ENCODE assay signal across 8 mouse cellular contexts in the genomic region with DNA sequence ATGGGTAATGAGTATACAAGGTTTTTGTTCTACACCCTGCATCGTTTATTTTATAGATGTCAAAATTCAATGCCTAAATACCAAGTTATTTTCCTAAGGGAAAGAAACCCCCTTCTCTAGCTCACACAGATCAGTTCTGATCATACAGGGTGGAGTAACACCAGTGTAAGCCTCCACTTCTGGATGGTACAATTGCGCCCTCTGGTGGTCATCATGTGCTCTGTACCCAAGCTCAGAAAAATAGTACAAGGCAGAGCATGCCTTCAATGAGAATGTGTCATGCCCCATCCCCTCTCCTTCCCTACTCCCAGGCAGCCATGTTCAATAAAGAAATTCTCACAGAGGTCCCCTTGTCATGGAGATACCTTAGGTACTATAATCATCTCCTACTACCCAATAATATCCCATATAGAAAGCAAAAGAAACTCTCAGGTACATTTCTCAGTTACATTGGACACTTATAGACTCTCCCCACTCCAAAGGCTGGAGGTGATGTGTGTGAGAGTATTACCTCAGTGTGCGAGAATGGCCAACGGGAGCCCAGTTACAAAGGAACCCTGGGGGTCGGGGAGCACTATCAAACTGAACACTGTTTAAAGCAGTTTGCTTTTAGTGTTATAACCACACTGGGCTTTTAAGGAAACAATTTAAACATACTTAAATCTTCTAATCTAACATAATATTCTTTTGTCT. TPM values are rescaled to one million over a fixed set of nuclear protein-coding genes. Genes with fewer than 3 reads are reported as not detected.
DNase-seq lines count a peak whose midpoint lies in the region; ATAC-seq and TF ChIP-seq lines count a peak whose summit lies in the region.

No protein-coding gene starts in this region.

- peak; percentile 86 for ATAC-seq in cerebellum, adult (ENCODE audit: insufficient number of reproducible peaks, low FRiP score, low TSS enrichment)
- peak; percentile 99 for ATAC-seq in forebrain, embryonic 13.5 days
- peak; percentile 70 for ATAC-seq in liver, embryonic 14.5 days (ENCODE audit: insufficient read depth)
- ATAC-seq in neural tube, embryonic 13.5 days (ENCODE audit: low read depth), result peak; percentile 93

- 0 out of 2 replicates have a peak, but pooled peaks cover 3% of the 10 kb centered on the region for H3K27me3 ChIP-seq in forebrain, embryonic 13.5 days
- H3K27me3 ChIP-seq in liver, embryonic 14.5 days (ENCODE audit: control insufficient read depth, insufficient read depth, low read length), result no peaks in the 10 kb centered on the region
- H3K27me3 ChIP-seq in neural tube, embryonic 13.5 days, result no peaks in the 10 kb centered on the region

- no peak overlapping the region for H3K9ac ChIP-seq in forebrain, embryonic 13.5 days
- H3K9ac ChIP-seq in liver, embryonic 14.5 days (replicated peaks), result no peak overlapping the region
- no peak overlapping the region for H3K9ac ChIP-seq in neural tube, embryonic 13.5 days

- H3K27ac ChIP-seq in forebrain, embryonic 13.5 days, result no peak overlapping the region
- H3K27ac ChIP-seq in liver, embryonic 14.5 days, result no peak overlapping the region
- no peak overlapping the region for H3K27ac ChIP-seq in neural tube, embryonic 13.5 days (replicated peaks)

- no peaks in the 10 kb centered on the region for H3K9me3 ChIP-seq in forebrain, embryonic 13.5 days (replicated peaks)
- H3K9me3 ChIP-seq in liver, embryonic 14.5 days (ENCODE audit: control insufficient read depth, low read length), result no peaks in the 10 kb centered on the region
- H3K9me3 ChIP-seq in neural tube, embryonic 13.5 days, result no peaks in the 10 kb centered on the region

- peak; percentile 77 for DNase-seq in Muller cell, postnatal 12 days (ENCODE audit: inconsistent ontology term)
- DNase-seq in heart, postnatal 36 days, result peak; percentile 59 to 74
- DNase-seq in large intestine, adult 2 months (ENCODE audit: low read depth, low spot score), result peak; percentile 64
- DNase-seq in liver, embryonic 14.5 days (ENCODE audit: low read depth in 3 of 3, low spot score in 3 of 3), result peak; percentile 57 to 66 (median 65)
- DNase-seq in thymus, postnatal 36 days, result peak; percentile 51 to 52

- intact Hi-C loops in heart, postnatal 36 days (cut with DNase I), result loop anchor here (1.0 to 5.0 kb wide), 4 partner anchors 39 to 376 kb away; partner anchors contain the start of gene Fzd7

- 24% methylated on average over 5 of the region's 5 CpGs for WGBS in forebrain, embryonic 13.5 days
- WGBS in large intestine, adult 2 months, result 22% methylated on average over 5 of the region's 5 CpGs
- 20% methylated on average over 5 of the region's 5 CpGs for WGBS in liver, embryonic 14.5 days (ENCODE audit: insufficient replicate concordance)
- WGBS in neural tube, embryonic 13.5 days, result 30% methylated on average over 5 of the region's 5 CpGs

- H3K36me3 ChIP-seq in forebrain, embryonic 13.5 days (ENCODE audit: poor library complexity, severe bottlenecking), result no peaks in the 10 kb centered on the region
- no peaks in the 10 kb centered on the region for H3K36me3 ChIP-seq in liver, embryonic 14.5 days (replicated peaks; ENCODE audit: control insufficient read depth, insufficient read depth, low read depth)
- no peaks in the 10 kb centered on the region for H3K36me3 ChIP-seq in neural tube, embryonic 13.5 days

- H3K4me3 ChIP-seq in forebrain, embryonic 13.5 days, result no peak overlapping the region
- no peak overlapping the region for H3K4me3 ChIP-seq in liver, embryonic 14.5 days (ENCODE audit: insufficient read depth in 1 of 2, low read depth in 2 of 2, low read length in 2 of 2)
- no peak overlapping the region for H3K4me3 ChIP-seq in neural tube, embryonic 13.5 days

- no peak overlapping the region for H3K4me2 ChIP-seq in forebrain, embryonic 13.5 days
- H3K4me2 ChIP-seq in liver, embryonic 14.5 days (ENCODE audit: low read depth), result no peak overlapping the region
- H3K4me2 ChIP-seq in neural tube, embryonic 13.5 days, result no peak overlapping the region

- TF ChIP-seq EP300 in liver, embryonic 14.5 days (IDR thresholded peaks at IDR 0.05; ENCODE audit: low read depth), result no peak

- peak; percentile 95 for TF ChIP-seq CTCF in liver, embryonic 14.5 days (IDR thresholded peaks at IDR 0.05; ENCODE audit: low read depth)

- H3K4me1 ChIP-seq in forebrain, embryonic 13.5 days, result no peaks in the 10 kb centered on the region
- peaks cover 0 to 3% of the 10 kb centered on the region in 2 experiments; a peak in 1 of 4 replicates for H3K4me1 ChIP-seq in liver, embryonic 14.5 days (replicated peaks; ENCODE audit: control insufficient read depth in 2 of 2, insufficient read depth in 2 of 2, low read length in 1 of 2)
- H3K4me1 ChIP-seq in neural tube, embryonic 13.5 days (replicated peaks), result no peaks in the 10 kb centered on the region

RNA-seq across cellular contexts. Expression of gene Sumo1, which starts 47.2 kb away (rescaled TPM):
- polyA plus RNA-seq in forebrain, embryonic 13.5 days (2015; fragmentation: Nextera tagmentation; extraction: Ambion mirVana), result 523 and 549 TPM in 2 replicates
- 10 to 100 TPM; 60.7 to 62.3 TPM for total RNA-seq in heart, postnatal 36 days (2021)
- 18.2 and 21.3 TPM in 2 replicates for polyA plus RNA-seq in large intestine, adult 2 months (2012; rRNA removed)
- 29.6 and 42.5 TPM in 2 replicates for polyA plus RNA-seq in liver, embryonic 14.5 days (2012; rRNA removed)
- 152 and 153 TPM in 2 replicates for polyA plus RNA-seq in liver, embryonic 14.5 days (2014; fragmentation: Nextera tagmentation; extraction: Ambion mirVana)
- 402 and 414 TPM in 2 replicates for polyA plus RNA-seq in neural tube, embryonic 13.5 days (2015; fragmentation: Nextera tagmentation; extraction: Ambion mirVana)
